Mouse (Mus musculus) retina, adult 2 months (tissue): ENCODE data around the gene Prickle4.
"Not testable (repeated sequence)": the region's sequence is repeated elsewhere in the genome, so short reads cannot be mapped to it uniquely, and the experiment has no call there.

ENCODE experiments used
- DNase-seq: peaks from one replicate; pipeline ENCODE4 v3.0.0-alpha.2; 2012; ENCODE audit warnings: low read depth, low spot score

Gene Prickle4

DNA sequence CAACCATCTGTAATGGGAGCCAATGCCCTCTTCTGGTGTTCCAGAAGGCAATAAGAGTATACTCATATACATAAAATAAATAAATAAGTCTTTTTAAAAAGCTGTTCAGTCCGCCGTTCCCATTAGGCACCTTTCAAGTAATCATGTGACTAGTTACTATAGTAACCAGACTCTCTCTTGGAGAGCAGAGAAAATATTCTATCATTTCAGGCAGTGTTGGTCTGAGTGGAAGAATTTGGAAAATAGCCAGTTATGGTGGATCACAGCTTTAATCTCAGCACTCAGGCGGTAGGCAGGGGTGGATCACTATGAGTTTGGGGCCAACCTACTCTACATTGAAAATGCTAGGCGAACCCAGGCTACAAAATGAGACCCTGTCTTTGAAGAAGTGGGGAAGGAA lies 25.4 kb downstream of the Prickle4 start:
- no peak for DNase-seq

DNA sequence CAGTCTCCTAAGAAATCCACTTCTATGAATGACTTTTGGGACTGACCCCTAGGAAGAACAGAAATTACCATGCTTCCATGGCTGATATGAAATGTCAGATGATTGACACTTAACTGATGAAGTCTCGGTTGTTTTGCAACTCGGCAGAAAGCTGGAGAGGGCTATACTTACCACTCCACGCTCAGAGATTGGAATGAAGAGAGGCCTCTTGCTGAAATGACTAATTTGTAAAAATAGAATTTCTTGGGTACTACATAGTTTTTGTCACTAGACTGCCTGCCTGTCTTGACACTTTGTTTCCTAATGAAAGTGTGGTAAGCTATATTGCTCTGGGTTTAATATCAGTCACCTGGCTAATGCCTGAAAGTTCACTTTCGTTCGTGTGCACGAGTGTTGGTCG lies 30.1 kb downstream of the Prickle4 start:
- no peak for DNase-seq

GRCm38 (mm10) chr17:47663009-47663713 lies 31.4 kb downstream of the Prickle4 start:
- DNase-seq: no peak

GRCm38 (mm10) chr17:47658741-47659243 lies 35.7 kb downstream of the Prickle4 start:
- DNase-seq: no peak

- no peak for DNase-seq
These were observed 36.6 kb downstream of the Prickle4 start for GRCm38 (mm10) chr17:47657901-47658300.

DNA sequence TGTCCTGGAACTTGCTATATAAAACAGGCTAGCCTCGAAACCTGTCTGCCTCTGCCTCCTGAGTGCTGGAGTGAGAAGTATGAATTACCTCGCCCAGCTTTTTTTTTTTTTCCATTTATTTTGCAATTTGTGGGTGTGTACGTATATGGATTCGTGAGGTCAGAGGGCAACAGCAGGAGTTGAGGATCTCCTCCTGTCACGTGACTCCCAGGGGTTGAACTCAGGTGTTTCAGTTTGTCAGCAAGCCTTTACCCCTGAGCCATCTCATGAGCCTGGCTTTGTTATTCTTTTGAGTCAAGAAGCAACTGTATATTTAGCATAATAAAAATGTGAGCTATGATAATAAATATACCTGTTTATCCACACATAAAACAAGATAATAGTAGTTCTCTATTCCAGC lies 38.8 kb downstream of the Prickle4 start:
- DNase-seq: no peak

GRCm38 (mm10) chr17:47654346-47654745 lies 40.2 kb downstream of the Prickle4 start:
- not testable (repeated sequence) for DNase-seq

GRCm38 (mm10) chr17:47651953-47652352 lies 42.6 kb downstream of the Prickle4 start:
- no peak for DNase-seq

DNA sequence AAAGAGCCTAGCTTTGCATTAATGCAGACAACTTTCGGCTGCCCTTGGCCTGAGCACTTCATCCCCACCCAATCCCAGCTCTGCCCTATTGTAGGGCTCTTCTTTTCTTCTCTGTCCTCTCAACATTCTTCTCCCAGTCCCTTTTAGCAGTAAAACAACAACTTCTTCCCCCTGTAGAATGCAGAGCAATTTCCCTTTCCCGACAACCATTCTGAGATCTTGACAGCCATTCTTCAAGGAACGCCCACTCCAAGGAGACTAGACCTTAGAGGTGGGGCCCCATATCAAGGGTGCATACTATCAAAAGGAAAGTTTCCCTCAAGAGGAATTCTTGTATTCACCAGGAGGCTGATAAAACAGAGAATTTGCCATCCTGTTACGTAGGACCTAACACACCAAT lies 45.6 kb downstream of the Prickle4 start:
- DNase-seq: no peak

DNA sequence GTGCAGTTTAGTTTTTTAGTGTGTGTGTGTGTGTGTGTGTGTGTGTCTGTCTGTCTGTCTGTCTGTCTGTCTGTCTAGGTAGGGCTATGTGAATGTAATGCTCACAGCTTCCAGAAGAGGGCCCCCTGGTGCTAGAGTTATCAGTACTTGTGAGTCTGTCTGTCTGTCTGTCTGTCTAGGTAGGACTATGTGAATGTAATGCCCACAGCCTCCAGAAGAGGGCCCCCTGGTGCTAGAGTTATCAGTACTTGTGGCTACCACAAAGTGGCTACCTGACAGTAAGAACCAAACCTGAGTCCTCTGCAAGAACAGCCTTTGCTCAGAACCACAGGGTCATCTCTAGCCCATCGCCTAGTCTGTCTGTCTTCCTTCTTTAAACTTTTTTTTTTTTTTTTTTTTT lies 47.9 kb downstream of the Prickle4 start:
- DNase-seq: no peak

- DNase-seq: no peak
These were observed 51.5 kb downstream of the Prickle4 start for GRCm38 (mm10) chr17:47642992-47643391.
